Mouse (Mus musculus) macrophage (primary cell): ENCODE results near the gene Adamts14. TPM values are rescaled to one million over a fixed set of nuclear protein-coding genes. Genes with fewer than 3 reads are reported as not detected.

Experiments used
- H3K27ac ChIP-seq: fragments of 350-480 bp; formaldehyde crosslinking; 2 replicates; pipeline ENCODE4 v1.9.0; 2021
- H3K36me3 ChIP-seq: fragments of 350-480 bp; formaldehyde crosslinking; 2 replicates; pipeline ENCODE4 v1.9.0; 2021; ENCODE audit errors: inconsistent target
- H3K4me3 ChIP-seq: fragments of 350-480 bp; formaldehyde crosslinking; 2 replicates; pipeline ENCODE4 v1.9.0; 2021; ENCODE audit errors: inconsistent target
- H3K79me2 ChIP-seq: fragments of 350-480 bp; formaldehyde crosslinking; 2 replicates; pipeline ENCODE4 v1.9.0; 2021; ENCODE audit errors: inconsistent target
- WGBS: methylation state at CpG from one replicate; pipeline ENCODE4 v1.1.7; 2026; ENCODE audit warnings: inconsistent platforms; ENCODE audit not compliant: missing documents; 5-methylcytosine and 5-hydroxymethylcytosine counted together
- polyA plus RNA-seq: library from polyadenylated mRNA; stranded (reverse); fragments of 250-400 nt; gene quantifications from 3 replicates; pipeline ENCODE4 v1.2.4, GENCODE M21; 2018; ENCODE audit warnings: inconsistent platforms
- total RNA-seq, 78 experiments: library from RNA; depleted of rRNA; stranded (reverse); fragments of 250-400 nt; gene quantifications; 1 replicate in 9 of 78; 2 replicates in 24 of 78; 3 replicates in 43 of 78; 4 replicates in 2 of 78; pipeline ENCODE4 v1.2.4; 2018; ENCODE audit warnings: inconsistent platforms in 56 of 78

Adamts14 gene
- 1 to 10 TPM in 2 of 26 experiments, under 1 TPM in 16, not detected in 8; 0.13 to 1.5 (median 0.36) TPM for total RNA-seq (2018; cell fraction: chromatin; rRNA removed)
- under 1 TPM in 22 of 26 experiments, not detected in 4; under 0.01 to 0.30 (median 0.04) TPM for total RNA-seq (2018; cell fraction: cytosol; rRNA removed)
- under 1 TPM in 14 of 26 experiments, not detected in 12; 0.10 to 0.92 (median 0.21) TPM for total RNA-seq (2018; cell fraction: nucleus; rRNA removed)
- polyA plus RNA-seq: 0.06 to 0.09 TPM in 2 of 3 replicates, not detected in the other

GRCm38 (mm10) chr10:61273081-61273843, at the start of gene Adamts14:
Gene Adamts14 (minus strand): TSS chr10:61273438.
- WGBS: 4% methylated on average over 39 of the region's 75 CpGs
- H3K27ac ChIP-seq: no peak within 1 kb of the TSS
- H3K79me2 ChIP-seq: no peaks in the 10 kb centered on the region
- no peaks in the 10 kb centered on the region for H3K36me3 ChIP-seq
- H3K4me3 ChIP-seq: no peak within 1 kb of the TSS

- H3K27ac ChIP-seq: no peak overlapping the region
- no peaks in the 10 kb centered on the region for H3K36me3 ChIP-seq
- no peaks in the 10 kb centered on the region for H3K79me2 ChIP-seq
- no peak overlapping the region for H3K4me3 ChIP-seq
- WGBS: 87% methylated on average over 3 of the region's 3 CpGs
These were observed 45.3 kb upstream of the Adamts14 start for GRCm38 (mm10) chr10:61318527-61318926.

- H3K27ac ChIP-seq: no peak overlapping the region
- WGBS: 94% methylated on average over 9 of the region's 9 CpGs
- H3K36me3 ChIP-seq: no peaks in the 10 kb centered on the region
- no peaks in the 10 kb centered on the region for H3K79me2 ChIP-seq
- H3K4me3 ChIP-seq: no peak overlapping the region
These were observed 42.2 kb upstream of the Adamts14 start for GRCm38 (mm10) chr10:61315324-61315880.

GRCm38 (mm10) chr10:61313750-61314149, 40.5 kb upstream of the Adamts14 start:
- H3K4me3 ChIP-seq: no peak overlapping the region
- WGBS: 84% methylated on average over 7 of the region's 7 CpGs
- H3K79me2 ChIP-seq: no peaks in the 10 kb centered on the region
- H3K36me3 ChIP-seq: no peaks in the 10 kb centered on the region
- H3K27ac ChIP-seq: no peak overlapping the region

GRCm38 (mm10) chr10:61312754-61313153, 39.5 kb upstream of the Adamts14 start:
- Histone ChIP-seq H3K79me2 (no peaks in the 10 kb centered on the region), H3K4me3 (no peak overlapping the region), H3K36me3 (no peaks in the 10 kb centered on the region), H3K27ac (no peak overlapping the region)
- WGBS: 58% methylated on average over 7 of the region's 7 CpGs

GRCm38 (mm10) chr10:61312159-61312558, 38.9 kb upstream of the Adamts14 start:
- Histone ChIP-seq H3K79me2 (no peaks in the 10 kb centered on the region), H3K27ac (no peak overlapping the region), H3K4me3 (no peak overlapping the region), H3K36me3 (no peaks in the 10 kb centered on the region)
- WGBS: 92% methylated on average over 6 of the region's 6 CpGs

- Histone ChIP-seq H3K4me3 (no peak overlapping the region), H3K27ac (no peak overlapping the region), H3K36me3 (no peaks in the 10 kb centered on the region), H3K79me2 (no peaks in the 10 kb centered on the region)
- 81% methylated on average over 8 of the region's 12 CpGs for WGBS
These were observed 35.6 kb upstream of the Adamts14 start for GRCm38 (mm10) chr10:61308706-61309320.

GRCm38 (mm10) chr10:61305928-61306590, 32.8 kb upstream of the Adamts14 start:
- H3K79me2 ChIP-seq: no peaks in the 10 kb centered on the region
- no peaks in the 10 kb centered on the region for H3K36me3 ChIP-seq
- H3K4me3 ChIP-seq: no peak overlapping the region
- 19% methylated on average over 12 of the region's 13 CpGs for WGBS
- H3K27ac ChIP-seq: no peak overlapping the region

GRCm38 (mm10) chr10:61304046-61304445, 30.8 kb upstream of the Adamts14 start:
- H3K27ac ChIP-seq: no peak overlapping the region
- H3K36me3 ChIP-seq: no peaks in the 10 kb centered on the region
- H3K79me2 ChIP-seq: no peaks in the 10 kb centered on the region
- no peak overlapping the region for H3K4me3 ChIP-seq
- WGBS: 92% methylated on average over 6 of the region's 6 CpGs

- H3K79me2 ChIP-seq: no peaks in the 10 kb centered on the region
- H3K4me3 ChIP-seq: no peak overlapping the region
- 29% methylated on average over 3 of the region's 3 CpGs for WGBS
- no peaks in the 10 kb centered on the region for H3K36me3 ChIP-seq
- no peak overlapping the region for H3K27ac ChIP-seq
These were observed 27.8 kb upstream of the Adamts14 start for GRCm38 (mm10) chr10:61300996-61301395.

- no peak within 1 kb of the TSS for H3K4me3 ChIP-seq
- no peak within 1 kb of the TSS for H3K27ac ChIP-seq
- no peaks in the 10 kb centered on the region for H3K36me3 ChIP-seq
- WGBS: 38% methylated on average over 7 of the region's 7 CpGs
- no peaks in the 10 kb centered on the region for H3K79me2 ChIP-seq
These were observed 24.2 kb upstream of the Adamts14 start, which contains the start of gene Prf1 for GRCm38 (mm10) chr10:61297477-61297876. Gene Prf1 (plus strand): TSS chr10:61297833.

GRCm38 (mm10) chr10:61296713-61297445, 23.6 kb upstream of the Adamts14 start:
- Histone ChIP-seq H3K27ac (no peak overlapping the region), H3K79me2 (no peaks in the 10 kb centered on the region), H3K36me3 (no peaks in the 10 kb centered on the region), H3K4me3 (no peak overlapping the region)
- 56% methylated on average over 8 of the region's 8 CpGs for WGBS

GRCm38 (mm10) chr10:61294242-61294641, 21.0 kb upstream of the Adamts14 start:
- WGBS: 91% methylated on average over 8 of the region's 8 CpGs
- Histone ChIP-seq H3K36me3 (no peaks in the 10 kb centered on the region), H3K27ac (no peak overlapping the region), H3K79me2 (no peaks in the 10 kb centered on the region), H3K4me3 (no peak overlapping the region)

GRCm38 (mm10) chr10:61290479-61290878, 17.2 kb upstream of the Adamts14 start:
- Histone ChIP-seq H3K27ac (no peak overlapping the region), H3K36me3 (no peaks in the 10 kb centered on the region), H3K79me2 (no peaks in the 10 kb centered on the region), H3K4me3 (no peak overlapping the region)
- WGBS: 0% methylated on average over 2 of the region's 2 CpGs
